In the genomic region with DNA sequence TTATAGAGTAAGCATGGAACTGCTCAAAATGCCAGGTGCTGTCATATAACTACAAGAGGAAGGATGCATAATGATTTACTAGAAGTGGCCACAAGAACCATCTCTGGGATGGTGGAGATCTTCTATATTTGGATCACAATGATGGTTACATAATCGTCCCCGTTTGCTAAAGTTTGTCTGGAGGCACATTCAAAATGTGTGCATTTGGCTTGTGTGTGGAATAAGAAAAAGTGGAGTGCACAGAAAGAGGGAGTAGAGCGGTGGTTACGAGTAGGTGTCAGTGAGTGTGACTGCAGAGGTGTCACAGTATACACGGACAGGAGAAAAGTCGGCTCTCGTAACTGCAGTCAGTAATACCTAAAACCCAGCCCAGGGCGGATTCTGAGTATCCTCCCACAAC, we compare ENCODE assay signal across 13 mouse cellular contexts.
"Had no signal": no experiment of that assay in that cellular context is flagged by ENCODE, and none has a peak within 500 bp of the region (broad histone marks: within the 10 kb centered on the region; RNA-seq: fewer than 3 reads in every experiment).

No protein-coding gene starts in this region.

- H3K36me3 ChIP-seq: limb, embryonic 13.5 days; neural tube, embryonic 15.5 days had no signal

- DNase-seq: kidney, adult 11 months; kidney, adult 9 months; kidney, postnatal 36 days; layer of hippocampus, adult 9-11 months; layer of hippocampus, postnatal 36 days; lung, adult 18-20 months; right cerebral cortex, postnatal 14 days; thymus, postnatal 4 days had no signal

- H3K27ac ChIP-seq: kidney, postnatal 0 days; limb, embryonic 13.5 days; liver, embryonic 14.5 days; neural tube, embryonic 15.5 days had no signal

- H3K27me3 ChIP-seq: limb, embryonic 13.5 days; neural tube, embryonic 15.5 days had no signal

- H3K4me1 ChIP-seq: neural tube, embryonic 15.5 days had no signal

- H3K4me3 ChIP-seq: limb, embryonic 13.5 days; myocyte; neural tube, embryonic 15.5 days had no signal

- H3K9me3 ChIP-seq: limb, embryonic 13.5 days; neural tube, embryonic 15.5 days had no signal

- H3K4me2 ChIP-seq: limb, embryonic 13.5 days; neural tube, embryonic 15.5 days had no signal

- H3K9ac ChIP-seq: limb, embryonic 13.5 days; liver, embryonic 14.5 days; neural tube, embryonic 15.5 days had no signal
